Mouse (Mus musculus) cerebellum, adult 11-12 months (tissue): ENCODE data around the gene Nlrc5.
A peak's percentile ranks its signal among the peaks of the same experiment; 100 is the strongest.

Experiments used
- DNase-seq: peaks from one replicate; pipeline ENCODE4 v3.0.0; 2022

Nlrc5 gene

GRCm38 (mm10) chr8:94574159-94574907, 140.2 kb downstream of the Nlrc5 start:
- DNase-seq, result peak; percentile 72

GRCm38 (mm10) chr8:94575148-94575547, 141.0 kb downstream of the Nlrc5 start:
- no peak for DNase-seq
